Mouse (Mus musculus): ENCODE data around the gene Sypl. TPM values are rescaled to one million over a fixed set of nuclear protein-coding genes. Genes with fewer than 3 reads are reported as not detected.

Gene Sypl
- polyA plus RNA-seq, 1 experiment from 2014 or later = 79.3 TPM

- H3K36me3 ChIP-seq (replicated peaks; ENCODE audit: control insufficient read depth, insufficient read depth, low read depth, low read length) = no peaks in the 10 kb centered on the region
- no peak overlapping the region for H3K27ac ChIP-seq (replicated peaks; ENCODE audit: low read depth, low read length)
- 95% methylated on average over 6 of the region's 6 CpGs for WGBS
- ATAC-seq (replicated peaks; ENCODE audit: insufficient number of reproducible peaks, low FRiP score, low TSS enrichment, low read depth) = no peak
- H3K4me1 ChIP-seq (ENCODE audit: control insufficient read depth, insufficient read depth, low read length) = no peaks in the 10 kb centered on the region
- no peaks in the 10 kb centered on the region for H3K27me3 ChIP-seq (ENCODE audit: control insufficient read depth, insufficient read depth, low read length)
- no peak overlapping the region for H3K4me2 ChIP-seq (ENCODE audit: low read depth, low read length)
- H3K9ac ChIP-seq (replicated peaks; ENCODE audit: low read length) = no peak overlapping the region
- H3K4me3 ChIP-seq (ENCODE audit: low read depth, low read length) = no peak overlapping the region
- no peak for DNase-seq (ENCODE audit: low spot score)
- H3K9me3 ChIP-seq (replicated peaks; ENCODE audit: control insufficient read depth, low read length) = no peaks in the 10 kb centered on the region
Measured at GRCm38 (mm10) chr12:33020011-33020410, 66.3 kb downstream of the Sypl start.

- no peaks in the 10 kb centered on the region for H3K9me3 ChIP-seq (replicated peaks; ENCODE audit: control insufficient read depth, low read length)
- WGBS = 84% methylated on average over 9 of the region's 9 CpGs
- ATAC-seq (replicated peaks; ENCODE audit: insufficient number of reproducible peaks, low FRiP score, low TSS enrichment, low read depth) = no peak
Measured at GRCm38 (mm10) chr12:33021140-33021539, 67.4 kb downstream of the Sypl start.

GRCm38 (mm10) chr12:33021751-33022150 lies 68.1 kb downstream of the Sypl start:
- 88% methylated on average over 4 of the region's 4 CpGs for WGBS

More at GRCm38 (mm10) chr12:33021140-33021539, 67.4 kb downstream of the Sypl start:
- no peaks in the 10 kb centered on the region for H3K4me1 ChIP-seq (ENCODE audit: control insufficient read depth, insufficient read depth, low read length)
- no peak overlapping the region for H3K4me2 ChIP-seq (ENCODE audit: low read depth, low read length)
- DNase-seq (ENCODE audit: low spot score) = no peak
- no peaks in the 10 kb centered on the region for H3K27me3 ChIP-seq (ENCODE audit: control insufficient read depth, insufficient read depth, low read length)
- H3K9ac ChIP-seq (replicated peaks; ENCODE audit: low read length) = no peak overlapping the region
- no peak overlapping the region for H3K27ac ChIP-seq (replicated peaks; ENCODE audit: low read depth, low read length)
- no peak overlapping the region for H3K4me3 ChIP-seq (ENCODE audit: low read depth, low read length)
- H3K36me3 ChIP-seq (replicated peaks; ENCODE audit: control insufficient read depth, insufficient read depth, low read depth, low read length) = no peaks in the 10 kb centered on the region

GRCm38 (mm10) chr12:33024524-33024923 lies 70.8 kb downstream of the Sypl start:
- no peak overlapping the region for H3K27ac ChIP-seq (replicated peaks; ENCODE audit: low read depth, low read length)

More at GRCm38 (mm10) chr12:33021751-33022150, 68.1 kb downstream of the Sypl start:
- Histone ChIP-seq H3K4me2 (ENCODE audit: low read depth, low read length) (no peak overlapping the region), H3K9ac (replicated peaks; ENCODE audit: low read length) (no peak overlapping the region), H3K27ac (replicated peaks; ENCODE audit: low read depth, low read length) (no peak overlapping the region), H3K4me3 (ENCODE audit: low read depth, low read length) (no peak overlapping the region), H3K36me3 (replicated peaks; ENCODE audit: control insufficient read depth, insufficient read depth, low read depth, low read length) (no peaks in the 10 kb centered on the region), H3K27me3 (ENCODE audit: control insufficient read depth, insufficient read depth, low read length) (no peaks in the 10 kb centered on the region), H3K9me3 (replicated peaks; ENCODE audit: control insufficient read depth, low read length) (no peaks in the 10 kb centered on the region), H3K4me1 (ENCODE audit: control insufficient read depth, insufficient read depth, low read length) (no peaks in the 10 kb centered on the region)
- DNase-seq (ENCODE audit: low spot score) (no peak), ATAC-seq (replicated peaks; ENCODE audit: insufficient number of reproducible peaks, low FRiP score, low TSS enrichment, low read depth) (no peak)

GRCm38 (mm10) chr12:33027093-33027492 lies 73.4 kb downstream of the Sypl start:
- Histone ChIP-seq H3K4me2 (ENCODE audit: low read depth, low read length) (no peak overlapping the region), H3K9ac (replicated peaks; ENCODE audit: low read length) (no peak overlapping the region; the same call in 1 of the 2 replicates), H3K4me3 (ENCODE audit: low read depth, low read length) (no peak overlapping the region), H3K4me1 (ENCODE audit: control insufficient read depth, insufficient read depth, low read length) (0 out of 2 replicates have a peak, but pooled peaks cover 3% of the 10 kb centered on the region), H3K9me3 (replicated peaks; ENCODE audit: control insufficient read depth, low read length) (no peaks in the 10 kb centered on the region), H3K27ac (replicated peaks; ENCODE audit: low read depth, low read length) (no peak overlapping the region), H3K27me3 (ENCODE audit: control insufficient read depth, insufficient read depth, low read length) (no peaks in the 10 kb centered on the region), H3K36me3 (replicated peaks; ENCODE audit: control insufficient read depth, insufficient read depth, low read depth, low read length) (no peaks in the 10 kb centered on the region)
- WGBS = 3% methylated on average over 10 of the region's 10 CpGs
- ATAC-seq (replicated peaks; ENCODE audit: insufficient number of reproducible peaks, low FRiP score, low TSS enrichment, low read depth) (peak; percentile 58; the same call in 1 of the 2 replicates), DNase-seq (ENCODE audit: low spot score) (peak; percentile 95)

More at GRCm38 (mm10) chr12:33024524-33024923, 70.8 kb downstream of the Sypl start:
- Histone ChIP-seq H3K4me1 (ENCODE audit: control insufficient read depth, insufficient read depth, low read length) (0 out of 2 replicates have a peak, but pooled peaks cover 3% of the 10 kb centered on the region), H3K4me2 (ENCODE audit: low read depth, low read length) (no peak overlapping the region), H3K36me3 (replicated peaks; ENCODE audit: control insufficient read depth, insufficient read depth, low read depth, low read length) (no peaks in the 10 kb centered on the region), H3K27me3 (ENCODE audit: control insufficient read depth, insufficient read depth, low read length) (no peaks in the 10 kb centered on the region), H3K9me3 (replicated peaks; ENCODE audit: control insufficient read depth, low read length) (no peaks in the 10 kb centered on the region), H3K4me3 (ENCODE audit: low read depth, low read length) (no peak overlapping the region), H3K9ac (replicated peaks; ENCODE audit: low read length) (no peak overlapping the region)
- 73% methylated on average over 6 of the region's 6 CpGs for WGBS
- DNase-seq (ENCODE audit: low spot score) = no peak
- ATAC-seq (replicated peaks; ENCODE audit: insufficient number of reproducible peaks, low FRiP score, low TSS enrichment, low read depth) = no peak

GRCm38 (mm10) chr12:33028109-33028691 lies 74.5 kb downstream of the Sypl start:
- H3K4me3 ChIP-seq (ENCODE audit: low read depth, low read length) = no peak overlapping the region
- ATAC-seq (replicated peaks; ENCODE audit: insufficient number of reproducible peaks, low FRiP score, low TSS enrichment, low read depth) (no peak), DNase-seq (ENCODE audit: low spot score) (no peak)
- H3K4me2 ChIP-seq (ENCODE audit: low read depth, low read length) = no peak overlapping the region
- H3K27ac ChIP-seq (replicated peaks; ENCODE audit: low read depth, low read length) = no peak overlapping the region
- no peaks in the 10 kb centered on the region for H3K36me3 ChIP-seq (replicated peaks; ENCODE audit: control insufficient read depth, insufficient read depth, low read depth, low read length)
- no peaks in the 10 kb centered on the region for H3K9me3 ChIP-seq (replicated peaks; ENCODE audit: control insufficient read depth, low read length)
- H3K4me1 ChIP-seq (ENCODE audit: control insufficient read depth, insufficient read depth, low read length) = 0 out of 2 replicates have a peak, but pooled peaks cover 3% of the 10 kb centered on the region
- WGBS = 46% methylated on average over 10 of the region's 10 CpGs
- no peaks in the 10 kb centered on the region for H3K27me3 ChIP-seq (ENCODE audit: control insufficient read depth, insufficient read depth, low read length)
- H3K9ac ChIP-seq (replicated peaks; ENCODE audit: low read length) = no peak overlapping the region; the same call in 1 of the 2 replicates

- H3K36me3 ChIP-seq (replicated peaks; ENCODE audit: control insufficient read depth, insufficient read depth, low read depth, low read length) = no peaks in the 10 kb centered on the region
- H3K27me3 ChIP-seq (ENCODE audit: control insufficient read depth, insufficient read depth, low read length) = no peaks in the 10 kb centered on the region
- 51% methylated on average over 13 of the region's 13 CpGs for WGBS
- no peak overlapping the region for H3K4me3 ChIP-seq (ENCODE audit: low read depth, low read length)
- H3K9me3 ChIP-seq (replicated peaks; ENCODE audit: control insufficient read depth, low read length) = no peaks in the 10 kb centered on the region
- 0 out of 2 replicates have a peak, but pooled peaks cover 3% of the 10 kb centered on the region for H3K4me1 ChIP-seq (ENCODE audit: control insufficient read depth, insufficient read depth, low read length)
- H3K4me2 ChIP-seq (ENCODE audit: low read depth, low read length) = no peak overlapping the region
- DNase-seq (ENCODE audit: low spot score) (no peak), ATAC-seq (replicated peaks; ENCODE audit: insufficient number of reproducible peaks, low FRiP score, low TSS enrichment, low read depth) (peak; percentile 57)
- no peak overlapping the region for H3K27ac ChIP-seq (replicated peaks; ENCODE audit: low read depth, low read length)
- no peak overlapping the region; the same call in 1 of the 2 replicates for H3K9ac ChIP-seq (replicated peaks; ENCODE audit: low read length)
Measured at GRCm38 (mm10) chr12:33028708-33029107, 75.0 kb downstream of the Sypl start.
